Mouse (Mus musculus) MEL (cell line): ENCODE measurements around the gene Ipcef1.

ENCODE experiments used
- CHD2 ChIP-seq: IDR thresholded peaks from 2 replicates; pipeline ENCODE4 v1.6.1; 2011; ENCODE audit warnings: low read length, improper control_type of control experiment
- CTCF ChIP-seq, 3 experiments: IDR thresholded peaks in 2 of 3; conservative IDR thresholded peaks in 1 of 3; 2 replicates each; pipeline ENCODE4 v1.5.1; 2011 to 2012; ENCODE audit warnings: low read length in 3 of 3, low read depth in 2 of 3, mild to moderate bottlenecking in 2 of 3, improper control_type of control experiment in 1 of 3, inconsistent platforms in 1 of 3, mixed read lengths in 1 of 3, moderate library complexity in 1 of 3; ENCODE audit not compliant: control insufficient read depth in 1 of 3, insufficient read depth in 1 of 3, poor library complexity in 1 of 3, severe bottlenecking in 1 of 3
- EP300 ChIP-seq, 2 experiments: IDR thresholded peaks; 2 replicates each; pipeline ENCODE4 v1.6.1; 2011; ENCODE audit warnings: improper control_type of control experiment in 2 of 2, low read length in 2 of 2, low read depth in 1 of 2, mild to moderate bottlenecking in 1 of 2
- GATA1 ChIP-seq: IDR thresholded peaks from 2 replicates; pipeline ENCODE4 v1.6.1; 2011; ENCODE audit warnings: low read depth, low read length, improper control_type of control experiment
- POLR2A ChIP-seq, 2 experiments: IDR thresholded peaks; 2 replicates each; pipeline ENCODE4 v1.6.1; 2011 to 2012; ENCODE audit warnings: low read length in 2 of 2, mild to moderate bottlenecking in 2 of 2, control low read depth in 1 of 2, improper control_type of control experiment in 1 of 2, low read depth in 1 of 2, moderate library complexity in 1 of 2; ENCODE audit not compliant: control insufficient read depth in 1 of 2, insufficient read depth in 1 of 2, poor library complexity in 1 of 2
- POLR2AphosphoS5 ChIP-seq: IDR thresholded peaks from 2 replicates; pipeline ENCODE4 v1.6.1; 2012; ENCODE audit warnings: low read depth, borderline replicate concordance, mild to moderate bottlenecking, inconsistent platforms, low read length, moderate library complexity, mixed read lengths
- RCOR1 ChIP-seq: IDR thresholded peaks from 2 replicates; pipeline ENCODE4 v1.6.1; 2012; ENCODE audit warnings: low read depth, mild to moderate bottlenecking, inconsistent platforms, low read length, improper control_type of control experiment
- SIN3A ChIP-seq: IDR thresholded peaks from 2 replicates; pipeline ENCODE4 v1.6.1; 2012; ENCODE audit warnings: low read length, improper control_type of control experiment, inconsistent platforms
- SMC3 ChIP-seq: IDR thresholded peaks from 2 replicates; pipeline ENCODE4 v1.6.1; 2011; ENCODE audit warnings: low read depth, low read length, improper control_type of control experiment
- TBP ChIP-seq: IDR thresholded peaks from 2 replicates; pipeline ENCODE4 v1.8.0; 2011; ENCODE audit warnings: low read depth, low read length, improper control_type of control experiment
- USF2 ChIP-seq, 2 experiments: IDR thresholded peaks; 2 replicates each; pipeline ENCODE4 v1.6.1; 2011 to 2012; ENCODE audit warnings: improper control_type of control experiment in 2 of 2, low read length in 2 of 2, borderline replicate concordance in 1 of 2, inconsistent platforms in 1 of 2, low read depth in 1 of 2, mild to moderate bottlenecking in 1 of 2; ENCODE audit not compliant: insufficient read depth in 1 of 2

DNA sequence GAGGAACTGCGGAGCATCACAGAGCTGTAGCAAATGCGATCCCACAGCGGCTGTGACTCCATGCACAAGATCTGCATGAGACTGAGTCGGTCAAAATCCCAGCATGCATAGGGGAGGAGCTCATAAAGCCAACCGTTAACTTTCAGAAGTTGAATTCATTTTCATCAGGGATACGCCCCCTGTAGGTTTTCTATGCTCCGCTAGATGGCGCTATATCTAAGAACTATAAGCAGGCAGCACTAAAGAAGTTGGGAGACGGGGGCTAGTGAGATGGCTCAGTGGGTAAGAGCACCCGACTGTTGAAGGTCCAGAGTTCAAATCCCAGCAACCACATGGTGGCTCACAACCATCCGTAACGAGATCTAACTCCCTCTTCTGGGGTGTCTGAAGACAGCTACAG lies 16.3 kb upstream of the Ipcef1 start:
- TF ChIP-seq CHD2 (no peak), POLR2A (IDR thresholded peaks at IDR 0.05; ENCODE audit: control insufficient read depth in 1 of 2, insufficient read depth in 1 of 2, low read depth in 1 of 2, low read length in 2 of 2, poor library complexity in 1 of 2) (no peak), CTCF (IDR thresholded peaks at IDR 0.05 in 2 of 3, conservative IDR thresholded peaks at IDR 0.05 in 1 of 3; ENCODE audit: control insufficient read depth in 1 of 3, insufficient read depth in 1 of 3, low read depth in 2 of 3, low read length in 3 of 3, poor library complexity in 1 of 3, severe bottlenecking in 1 of 3) (no peak; a peak in 2 of 6 replicates), SMC3 (no peak), TBP (no peak), USF2 (IDR thresholded peaks at IDR 0.05; ENCODE audit: borderline replicate concordance in 1 of 2, insufficient read depth in 1 of 2, low read depth in 1 of 2, low read length in 2 of 2) (no peak), GATA1 (no peak), EP300 (IDR thresholded peaks at IDR 0.05; ENCODE audit: low read depth in 1 of 2, low read length in 2 of 2) (no peak), POLR2AphosphoS5 (no peak), SIN3A (no peak), RCOR1 (no peak)
